Mouse (Mus musculus): ENCODE data around the gene Sez6l. TPM values are rescaled to one million over a fixed set of nuclear protein-coding genes. Genes with fewer than 3 reads are reported as not detected.

Sez6l gene
- total and polyA plus RNA-seq, 3 experiments = not detected

GRCm38 (mm10) chr5:112573916-112574315 is 3.1 kb downstream of the Sez6l start:
- TF ChIP-seq SMC3 (IDR thresholded peaks at IDR 0.05; ENCODE audit: low read depth, low read length) (no peak), TCF12 (IDR thresholded peaks at IDR 0.05; ENCODE audit: low read depth, low read length) (no peak), PAX5 (IDR thresholded peaks at IDR 0.05; ENCODE audit: low read length) (no peak), ZMIZ1 (IDR thresholded peaks at IDR 0.05; ENCODE audit: low read depth, low read length) (no peak), MXI1 (IDR thresholded peaks at IDR 0.05; ENCODE audit: low read depth, low read length) (no peak), ZNF384 (IDR thresholded peaks at IDR 0.05; ENCODE audit: low read depth, low read length) (no peak), MEF2A (IDR thresholded peaks at IDR 0.05; ENCODE audit: borderline replicate concordance, low read depth, low read length) (no peak), HCFC1 (IDR thresholded peaks at IDR 0.05; ENCODE audit: low read depth, low read length) (no peak), USF1 (IDR thresholded peaks at IDR 0.05; ENCODE audit: low read depth, low read length) (no peak), KAT2A (IDR thresholded peaks at IDR 0.05; ENCODE audit: insufficient replicate concordance, low read length) (no peak), NRF1 (IDR thresholded peaks at IDR 0.05; ENCODE audit: low read depth, low read length) (no peak), RCOR1 (conservative IDR thresholded peaks at IDR 0.05; ENCODE audit: low read depth, low read length) (no peak), POLR2A (IDR thresholded peaks at IDR 0.05; ENCODE audit: low read depth, low read length) (no peak), ZC3H11A (IDR thresholded peaks at IDR 0.05; ENCODE audit: low read depth, low read length) (no peak), CHD2 (IDR thresholded peaks at IDR 0.05; ENCODE audit: low read length) (no peak), MAFK (IDR thresholded peaks at IDR 0.05; ENCODE audit: insufficient replicate concordance, low read length) (no peak), SIN3A (IDR thresholded peaks at IDR 0.05; ENCODE audit: low read length) (no peak), UBTF (IDR thresholded peaks at IDR 0.05; ENCODE audit: low read depth, low read length) (no peak), ELF1 (IDR thresholded peaks at IDR 0.05; ENCODE audit: low read depth, low read length) (no peak)
- dilution Hi-C loops (cut with MboI; ENCODE audit: extremely low pct_ligation_motif_present, extremely low pct_unique_long_range_greater_than_20kb, low sequenced_read_pairs) = no loop called here
- H3K79me2 ChIP-seq (replicated peaks; ENCODE audit: control insufficient read depth, extremely low read depth, insufficient read depth, poor library complexity, severe bottlenecking) = no peaks in the 10 kb centered on the region

GRCm38 (mm10) chr5:112572217-112572616 is 4.8 kb downstream of the Sez6l start:
- no peaks in the 10 kb centered on the region for H3K79me2 ChIP-seq (replicated peaks; ENCODE audit: control insufficient read depth, extremely low read depth, insufficient read depth, poor library complexity, severe bottlenecking)
- no peak overlapping the region for H3K27ac ChIP-seq (ENCODE audit: insufficient read depth, low read depth)
- TF ChIP-seq MEF2A (IDR thresholded peaks at IDR 0.05; ENCODE audit: borderline replicate concordance, low read depth, low read length) (no peak), TBP (conservative IDR thresholded peaks at IDR 0.05; ENCODE audit: low read depth, low read length) (no peak), ZC3H11A (IDR thresholded peaks at IDR 0.05; ENCODE audit: low read depth, low read length) (no peak), SMC3 (IDR thresholded peaks at IDR 0.05; ENCODE audit: low read depth, low read length) (no peak), ELF1 (IDR thresholded peaks at IDR 0.05; ENCODE audit: low read depth, low read length) (no peak), EP300 (IDR thresholded peaks at IDR 0.05; ENCODE audit: low read length) (no peak), BHLHE40 (IDR thresholded peaks at IDR 0.05; ENCODE audit: low read depth, low read length) (no peak), ZNF384 (IDR thresholded peaks at IDR 0.05; ENCODE audit: low read depth, low read length) (no peak), ZKSCAN1 (IDR thresholded peaks at IDR 0.05; ENCODE audit: borderline replicate concordance, low read depth, low read length) (no peak), GABPA (IDR thresholded peaks at IDR 0.05; ENCODE audit: insufficient replicate concordance, low read depth, low read length) (no peak), HCFC1 (IDR thresholded peaks at IDR 0.05; ENCODE audit: low read depth, low read length) (no peak), POLR2A (IDR thresholded peaks at IDR 0.05; ENCODE audit: low read depth, low read length) (no peak), RAD21 (IDR thresholded peaks at IDR 0.05; ENCODE audit: low read depth, low read length) (no peak)
- DNase-seq (ENCODE audit: extremely low read depth) = no peak
- peaks cover 97% of the 10 kb centered on the region for H3K9me3 ChIP-seq (replicated peaks; ENCODE audit: low read length)
- no peaks in the 10 kb centered on the region for H3K36me3 ChIP-seq (replicated peaks in 1 of 2; ENCODE audit: control insufficient read depth in 1 of 2, insufficient read depth in 1 of 2, low read length in 1 of 2)
- H3K9ac ChIP-seq (ENCODE audit: insufficient read depth, low read depth) = no peak overlapping the region
- H3K27me3 ChIP-seq (replicated peaks) = no peaks in the 10 kb centered on the region
- in situ Hi-C loops (cut with MboI; ENCODE audit: low pct_ligation_motif_present, low pct_unique_long_range_greater_than_20kb, low sequenced_read_pairs) (no loop called here), dilution Hi-C loops (cut with MboI; ENCODE audit: extremely low pct_ligation_motif_present, extremely low pct_unique_long_range_greater_than_20kb, low sequenced_read_pairs) (no loop called here)
- H3K4me2 ChIP-seq (ENCODE audit: insufficient read depth, low read depth, poor library complexity, severe bottlenecking) = no peak overlapping the region
- no peaks in the 10 kb centered on the region for H3K4me1 ChIP-seq (ENCODE audit: control insufficient read depth in 1 of 2, insufficient read depth in 2 of 2)
- H3K4me3 ChIP-seq (replicated peaks in 1 of 3; ENCODE audit: low read depth in 2 of 3, low read length in 2 of 3, poor library complexity in 1 of 3) = no peak overlapping the region

More at GRCm38 (mm10) chr5:112573916-112574315, 3.1 kb downstream of the Sez6l start:
- peaks cover 97% of the 10 kb centered on the region for H3K9me3 ChIP-seq (replicated peaks; ENCODE audit: low read length)
- no peak overlapping the region for H3K27ac ChIP-seq (ENCODE audit: insufficient read depth, low read depth)
- H3K36me3 ChIP-seq (replicated peaks in 1 of 2; ENCODE audit: control insufficient read depth in 1 of 2, insufficient read depth in 1 of 2, low read length in 1 of 2) = no peaks in the 10 kb centered on the region
- no peaks in the 10 kb centered on the region for H3K4me1 ChIP-seq (ENCODE audit: control insufficient read depth in 1 of 2, insufficient read depth in 2 of 2)
- no peak overlapping the region for H3K9ac ChIP-seq (ENCODE audit: insufficient read depth, low read depth)
- H3K4me3 ChIP-seq (replicated peaks in 1 of 3; ENCODE audit: low read depth in 2 of 3, low read length in 2 of 3, poor library complexity in 1 of 3) = no peak overlapping the region
- DNase-seq (ENCODE audit: extremely low read depth) = no peak
- H3K27me3 ChIP-seq (replicated peaks) = no peaks in the 10 kb centered on the region
- in situ Hi-C loops (cut with MboI; ENCODE audit: low pct_ligation_motif_present, low pct_unique_long_range_greater_than_20kb, low sequenced_read_pairs) = no loop called here
- no peak overlapping the region for H3K4me2 ChIP-seq (ENCODE audit: insufficient read depth, low read depth, poor library complexity, severe bottlenecking)
